Mouse (Mus musculus): Measurements from ENCODE around the gene Taf12. TPM values are rescaled to one million over a fixed set of nuclear protein-coding genes. Genes with fewer than 3 reads are reported as not detected.
A peak's percentile ranks its signal among the peaks of the same experiment; 100 is the strongest.

The Taf12 gene
- total and polyA plus RNA-seq, 3 experiments, result 62.6 to 76.4 TPM; not detected in 1

DNA sequence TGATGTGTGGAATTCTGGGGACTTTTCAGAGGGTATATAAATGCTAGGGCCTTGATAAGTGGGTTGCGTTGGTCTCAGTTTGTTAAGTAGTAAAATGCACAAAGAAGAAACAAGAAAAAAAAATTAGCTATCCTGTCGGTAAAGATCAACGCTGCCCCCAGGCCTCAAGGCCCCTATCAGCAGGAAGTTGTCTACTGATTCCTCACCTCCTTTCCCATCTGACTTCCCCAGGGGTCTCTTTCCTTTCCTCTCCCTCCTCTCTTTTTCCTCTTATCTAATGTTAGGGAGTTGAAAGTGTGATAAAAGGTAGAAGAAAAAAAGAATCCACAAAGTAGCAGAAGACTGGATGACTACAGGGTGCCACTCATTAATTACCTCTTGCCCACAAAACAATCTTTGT is 33.8 kb upstream of the Taf12 start:
- Histone ChIP-seq H3K79me2 (ENCODE audit: control insufficient read depth, insufficient read depth, low read length, poor library complexity) (no peaks in the 10 kb centered on the region), H3K9ac (ENCODE audit: control insufficient read depth, low read depth, low read length, poor library complexity, severe bottlenecking) (no peak overlapping the region), H3K9me3 (replicated peaks; ENCODE audit: insufficient read depth, low read length) (no peaks in the 10 kb centered on the region), H3K27ac (ENCODE audit: control insufficient read depth, low read depth, low read length) (peak overlapping the region; percentile 50), H3K4me3 (ENCODE audit: control insufficient read depth in 1 of 2, insufficient read depth in 1 of 2, low read depth in 2 of 2, low read length in 2 of 2) (no peak overlapping the region), H3K36me3 (ENCODE audit: control insufficient read depth in 1 of 2, insufficient read depth in 2 of 2, low read length in 2 of 2) (peaks cover 3 to 24% of the 10 kb centered on the region in 2 experiments), H3K4me1 (ENCODE audit: control insufficient read depth in 1 of 2, insufficient read depth in 2 of 2, low read length in 2 of 2) (peaks cover 12 to 19% of the 10 kb centered on the region in 2 experiments), H3K27me3 (ENCODE audit: control insufficient read depth in 1 of 2, insufficient read depth in 2 of 2, low read length in 2 of 2) (no peaks in the 10 kb centered on the region)
- peak; percentile 42 for DNase-seq (ENCODE audit: low read depth, low spot score)
- no peak for TF ChIP-seq MAX (IDR thresholded peaks at IDR 0.05; ENCODE audit: low read length)
- no peak for TF ChIP-seq ZC3H11A (IDR thresholded peaks at IDR 0.05; ENCODE audit: low read depth, low read length)
- no peak for TF ChIP-seq MEF2A (IDR thresholded peaks at IDR 0.05; ENCODE audit: extremely low read depth, insufficient replicate concordance, low read depth, low read length, poor library complexity, severe bottlenecking)
- no peak for TF ChIP-seq USF1 (IDR thresholded peaks at IDR 0.05; ENCODE audit: low read depth, low read length)
- no peak for TF ChIP-seq GABPA (IDR thresholded peaks at IDR 0.05; ENCODE audit: low read depth, low read length)
- no peak for TF ChIP-seq POLR2AphosphoS5 (IDR thresholded peaks at IDR 0.05; ENCODE audit: borderline replicate concordance, low read depth, low read length)
- TF ChIP-seq KAT2A (conservative IDR thresholded peaks at IDR 0.05; ENCODE audit: low read depth, low read length), result no peak
- no peak for TF ChIP-seq NRF1 (IDR thresholded peaks at IDR 0.05; ENCODE audit: insufficient read depth, low read depth, low read length, poor library complexity, severe bottlenecking)
- no peak for TF ChIP-seq MYB (IDR thresholded peaks at IDR 0.05; ENCODE audit: low read depth, low read length)
- TF ChIP-seq ZKSCAN1 (IDR thresholded peaks at IDR 0.05; ENCODE audit: low read depth, low read length), result no peak
- TF ChIP-seq NELFE (IDR thresholded peaks at IDR 0.05; ENCODE audit: low read depth, low read length), result no peak
- TF ChIP-seq ETS1 (IDR thresholded peaks at IDR 0.05; ENCODE audit: low read depth, low read length), result peak; percentile 17; the same call in 1 of the 2 replicates
- peak; percentile 63; the same call in 1 of the 2 replicates for TF ChIP-seq TCF12 (IDR thresholded peaks at IDR 0.05; ENCODE audit: low read depth, low read length)
- TF ChIP-seq MYC (IDR thresholded peaks at IDR 0.05; ENCODE audit: low read depth, low read length), result no peak
- TF ChIP-seq BHLHE40 (IDR thresholded peaks at IDR 0.05; ENCODE audit: borderline replicate concordance, low read depth, low read length), result peak; percentile 46
- TF ChIP-seq ZMIZ1 (IDR thresholded peaks at IDR 0.05; ENCODE audit: low read depth, low read length), result no peak
- TF ChIP-seq USF2 (IDR thresholded peaks at IDR 0.05; ENCODE audit: borderline replicate concordance in 1 of 2, insufficient read depth in 1 of 2, low read depth in 1 of 2, low read length in 2 of 2), result no peak
- no peak for TF ChIP-seq MAZ (IDR thresholded peaks at IDR 0.05; ENCODE audit: low read depth, low read length)
- TF ChIP-seq ELF1 (IDR thresholded peaks at IDR 0.05; ENCODE audit: low read depth, low read length), result no peak
- TF ChIP-seq TBP (IDR thresholded peaks at IDR 0.05; ENCODE audit: low read depth, low read length), result no peak
- no peak for TF ChIP-seq RAD21 (IDR thresholded peaks at IDR 0.05; ENCODE audit: low read depth, low read length)
- TF ChIP-seq CHD2 (IDR thresholded peaks at IDR 0.05; ENCODE audit: low read length), result no peak
- no peak for TF ChIP-seq POLR2A (IDR thresholded peaks at IDR 0.05; ENCODE audit: control insufficient read depth in 1 of 2, insufficient read depth in 1 of 2, low read depth in 1 of 2, low read length in 2 of 2, poor library complexity in 1 of 2)
- peak; percentile 80 to 82 for TF ChIP-seq EP300 (IDR thresholded peaks at IDR 0.05; ENCODE audit: low read depth in 1 of 2, low read length in 2 of 2)
- 0 out of 2 replicates have a peak, but pooled peaks have one; percentile 19 for TF ChIP-seq TAL1 (IDR thresholded peaks at IDR 0.05; ENCODE audit: low read length)
- TF ChIP-seq SIN3A (IDR thresholded peaks at IDR 0.05; ENCODE audit: low read length), result 0 out of 2 replicates have a peak, but pooled peaks have one; percentile 42
- TF ChIP-seq MAFK (IDR thresholded peaks at IDR 0.05; ENCODE audit: borderline replicate concordance, low read depth, low read length), result 0 out of 2 replicates have a peak, but pooled peaks have one; percentile 32
- TF ChIP-seq HCFC1 (IDR thresholded peaks at IDR 0.05; ENCODE audit: low read depth, low read length), result no peak
- TF ChIP-seq ZNF384 (IDR thresholded peaks at IDR 0.05; ENCODE audit: low read depth, low read length), result peak; percentile 70
- peak; percentile 57; the same call in 1 of the 2 replicates for TF ChIP-seq RCOR1 (IDR thresholded peaks at IDR 0.05; ENCODE audit: low read depth, low read length)
- peak; percentile 57; the same call in 1 of the 2 replicates for TF ChIP-seq MXI1 (IDR thresholded peaks at IDR 0.05; ENCODE audit: low read depth, low read length)
- TF ChIP-seq UBTF (IDR thresholded peaks at IDR 0.05; ENCODE audit: borderline replicate concordance, insufficient read depth, low read depth, low read length), result no peak
- TF ChIP-seq GATA1 (IDR thresholded peaks at IDR 0.05; ENCODE audit: low read depth, low read length), result peak; percentile 82

Measured in MEL (cell line).